Mouse (Mus musculus): Measurements from ENCODE around the gene Eef1akmt3.
"Not testable (repeated sequence)": the region's sequence is repeated elsewhere in the genome, so short reads cannot be mapped to it uniquely, and the experiment has no call there.

Eef1akmt3 gene

DNA sequence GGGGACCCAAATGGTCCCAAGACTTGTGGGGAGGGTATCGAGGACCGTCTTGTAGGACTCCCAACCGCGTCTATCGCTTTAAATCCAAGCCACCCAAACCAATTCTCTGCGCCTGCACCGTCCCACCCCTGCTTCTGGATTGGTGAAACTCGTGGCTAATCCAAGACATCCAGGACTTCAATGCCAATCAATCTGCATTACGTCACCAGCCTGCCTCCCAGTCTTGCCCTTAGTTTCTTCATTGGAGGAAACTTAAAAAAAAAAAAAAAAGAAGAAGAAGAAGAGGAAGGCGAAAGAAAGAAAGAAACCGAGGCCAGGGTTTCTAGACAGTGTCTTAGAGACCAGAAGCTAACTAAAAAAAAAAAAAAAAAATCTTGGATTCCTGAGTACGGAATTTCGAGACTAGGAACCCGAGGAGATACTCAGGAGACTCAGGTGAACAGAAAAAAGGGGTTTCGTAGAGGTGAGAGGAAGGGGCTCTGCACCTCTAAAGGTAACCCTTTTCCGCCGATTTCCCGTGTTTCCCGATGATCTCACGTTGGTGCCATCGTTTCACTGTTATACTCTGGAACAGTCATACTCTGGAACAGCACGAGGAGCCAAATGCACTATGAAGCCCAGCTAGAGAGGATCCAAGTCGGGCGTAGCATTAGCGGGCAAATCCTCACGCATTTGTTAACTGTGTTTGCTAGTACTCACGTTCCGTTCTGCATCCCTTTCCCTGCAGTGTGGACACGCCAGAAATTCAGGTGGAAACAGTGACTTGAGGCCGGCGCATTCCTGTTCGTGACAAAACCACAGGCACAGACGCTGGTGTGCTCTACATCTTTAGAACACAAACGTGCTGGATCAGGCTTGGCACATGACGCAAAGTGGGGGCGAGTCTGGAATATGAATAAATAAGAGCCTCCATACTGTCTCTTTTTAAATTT, 29.1 kb upstream of the Eef1akmt3 start, which contains the start of gene Tspan31:
Gene Tspan31, minus strand, starts transcription at position 75 of the 932 bp plus-strand sequence.
- peak; percentile 89 to 92 for DNase-seq

DNA sequence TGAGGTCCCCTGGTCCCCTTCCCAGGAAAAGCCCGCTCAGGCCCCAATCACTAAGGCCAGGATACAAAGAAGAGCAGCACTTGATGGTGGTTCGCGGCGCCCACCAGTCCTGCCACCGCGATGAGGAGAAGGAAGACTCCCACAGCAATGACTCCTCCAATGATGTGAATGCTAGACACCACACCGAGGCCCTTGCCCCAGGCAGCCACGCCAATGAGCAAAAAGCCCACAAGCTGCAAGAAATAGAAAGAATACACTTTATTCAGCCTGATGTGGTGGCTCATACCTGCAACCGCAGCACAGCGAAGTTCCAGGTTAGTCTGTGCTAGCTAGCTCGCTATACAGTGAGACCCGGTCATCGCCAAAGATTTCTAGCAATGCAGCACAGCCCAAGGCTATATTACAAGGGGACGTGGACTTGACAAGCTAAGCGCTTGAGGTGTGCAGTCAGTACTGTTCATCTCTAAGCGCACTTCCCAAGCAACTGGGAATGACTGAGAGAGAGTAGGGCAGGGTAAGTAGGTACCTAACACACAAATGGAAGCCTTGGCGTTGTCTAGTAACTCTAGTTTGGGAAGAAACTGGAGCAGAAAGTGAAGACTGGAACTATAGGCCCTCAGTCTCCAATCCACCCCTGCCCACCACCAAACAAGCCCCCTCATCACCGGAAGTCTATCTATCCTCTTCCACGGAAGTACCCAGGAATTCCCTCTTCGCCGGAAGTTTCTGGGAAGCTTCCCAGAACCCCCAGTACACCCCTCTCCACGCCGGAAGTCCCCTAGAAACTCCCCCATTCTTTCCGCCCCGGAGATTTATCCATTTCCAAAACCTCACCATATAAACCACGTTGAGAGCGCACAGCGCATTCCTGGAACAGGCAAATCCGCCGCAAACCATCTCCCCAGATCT, 28.2 kb upstream of the Eef1akmt3 start:
- DNase-seq: peak in 1 of 2 experiments; percentile 28

DNA sequence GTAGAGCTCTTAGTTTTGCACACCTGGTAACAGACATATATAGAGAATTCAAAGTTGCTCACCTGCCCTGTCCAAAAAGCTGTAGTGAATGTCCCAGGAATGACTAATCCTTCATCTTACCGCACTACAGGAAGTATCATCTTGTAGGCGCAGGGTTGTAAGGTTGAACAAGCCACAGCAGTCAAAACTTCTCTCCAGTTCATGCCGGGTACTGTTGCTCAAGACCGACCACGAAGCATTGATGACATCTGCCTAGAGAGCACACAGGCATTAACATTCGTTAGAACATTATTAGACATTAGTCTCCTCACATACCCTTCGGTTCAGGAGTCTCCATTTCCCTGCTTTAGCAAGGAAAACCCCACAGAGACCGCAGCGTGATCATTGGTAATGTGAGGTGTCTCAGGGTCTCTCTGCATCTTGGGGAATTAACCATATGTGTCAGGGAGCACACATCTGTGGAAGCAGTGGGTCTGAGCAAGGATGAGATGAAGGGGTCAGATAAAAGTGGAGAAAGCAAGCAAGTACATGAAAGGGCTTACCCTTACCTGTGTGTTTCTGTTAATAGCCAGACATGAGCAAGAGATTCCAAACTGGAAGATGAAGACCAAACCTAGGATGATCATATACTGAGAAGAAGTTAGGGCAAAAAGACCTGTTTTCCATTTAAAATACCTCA, 27.2 kb upstream of the Eef1akmt3 start:
- DNase-seq: no peak

DNA sequence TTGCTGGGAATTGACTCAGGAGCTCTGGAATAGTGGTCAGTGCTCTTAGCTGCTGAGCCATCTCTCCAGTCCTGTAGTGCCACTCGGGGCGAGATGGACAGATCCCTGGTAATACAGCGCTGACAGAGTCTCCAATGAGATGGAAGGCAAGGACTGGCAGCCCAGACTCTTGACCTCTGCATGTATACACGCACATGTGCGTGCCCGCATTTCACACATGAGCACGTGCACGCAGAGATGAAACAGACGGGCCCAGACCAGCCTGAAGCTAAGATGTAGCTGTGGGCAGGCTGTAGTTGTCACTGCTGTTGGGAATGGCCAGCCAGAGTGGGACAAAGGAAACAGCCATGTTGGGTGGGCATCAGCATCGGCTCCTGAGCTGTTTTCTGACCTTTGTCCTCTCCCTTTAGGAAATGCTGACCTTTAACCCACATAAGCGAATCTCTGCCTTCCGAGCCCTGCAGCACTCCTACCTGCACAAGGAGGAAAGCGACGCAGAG, 25.3 kb upstream of the Eef1akmt3 start:
- DNase-seq: no peak

DNA sequence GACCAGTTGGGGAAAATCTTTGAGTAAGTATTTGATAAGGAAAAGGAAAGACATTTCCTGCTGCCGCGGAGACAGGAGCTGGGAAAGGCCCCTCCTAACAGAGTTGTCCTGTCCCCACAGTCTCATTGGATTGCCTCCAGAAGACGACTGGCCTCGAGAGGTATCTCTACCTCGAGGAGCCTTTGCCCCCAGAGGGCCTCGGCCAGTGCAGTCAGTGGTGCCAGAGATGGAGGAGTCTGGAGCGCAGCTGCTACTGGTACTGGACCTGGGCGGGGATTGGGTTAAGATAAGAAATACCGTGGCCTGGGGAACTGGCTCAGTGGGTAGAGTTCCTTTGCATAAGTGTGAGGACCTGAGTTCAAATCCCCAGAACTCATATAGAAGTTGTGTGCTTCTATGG, 24.7 kb upstream of the Eef1akmt3 start:
- DNase-seq: no peak

DNA sequence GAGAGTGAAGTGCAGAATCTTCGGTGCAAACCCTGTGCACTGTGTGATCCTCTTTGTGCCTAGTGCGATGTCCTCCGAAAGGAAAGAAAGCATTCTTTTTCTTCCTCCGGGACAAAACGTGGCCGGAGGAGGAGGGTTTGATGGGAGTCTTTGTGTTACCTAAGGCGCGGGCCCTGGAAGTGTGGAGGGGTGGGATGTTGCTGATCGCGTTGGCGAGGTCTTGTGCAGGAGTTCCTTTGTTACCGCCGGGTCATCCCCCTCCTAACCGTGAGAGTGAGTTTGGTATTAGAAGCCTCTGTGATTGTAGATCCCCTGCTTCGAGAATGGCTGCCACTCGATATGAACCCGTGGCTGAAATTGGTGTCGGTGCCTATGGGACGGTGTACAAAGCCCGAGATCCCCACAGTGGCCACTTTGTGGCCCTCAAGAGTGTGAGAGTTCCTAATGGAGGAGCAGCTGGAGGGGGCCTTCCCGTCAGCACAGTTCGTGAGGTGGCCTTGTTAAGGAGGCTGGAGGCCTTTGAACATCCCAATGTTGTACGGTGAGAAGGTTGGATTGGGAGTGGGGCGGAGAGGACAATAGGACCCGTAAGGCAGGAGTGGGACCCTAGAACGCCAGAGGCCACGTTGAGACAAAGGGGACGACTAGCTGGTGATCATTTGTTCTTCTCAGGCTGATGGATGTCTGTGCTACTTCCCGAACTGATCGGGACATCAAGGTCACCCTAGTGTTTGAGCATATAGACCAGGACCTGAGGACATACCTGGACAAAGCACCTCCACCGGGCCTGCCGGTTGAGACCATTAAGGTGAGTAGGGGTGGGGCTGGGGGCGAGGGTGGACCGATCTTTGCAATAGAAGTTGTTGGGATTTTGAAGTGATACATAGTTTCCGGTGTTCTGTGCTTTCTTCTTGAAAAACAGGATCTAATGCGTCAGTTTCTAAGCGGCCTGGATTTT, 22.9 kb upstream of the Eef1akmt3 start:
- DNase-seq: peak in 1 of 2 experiments; percentile 51

DNA sequence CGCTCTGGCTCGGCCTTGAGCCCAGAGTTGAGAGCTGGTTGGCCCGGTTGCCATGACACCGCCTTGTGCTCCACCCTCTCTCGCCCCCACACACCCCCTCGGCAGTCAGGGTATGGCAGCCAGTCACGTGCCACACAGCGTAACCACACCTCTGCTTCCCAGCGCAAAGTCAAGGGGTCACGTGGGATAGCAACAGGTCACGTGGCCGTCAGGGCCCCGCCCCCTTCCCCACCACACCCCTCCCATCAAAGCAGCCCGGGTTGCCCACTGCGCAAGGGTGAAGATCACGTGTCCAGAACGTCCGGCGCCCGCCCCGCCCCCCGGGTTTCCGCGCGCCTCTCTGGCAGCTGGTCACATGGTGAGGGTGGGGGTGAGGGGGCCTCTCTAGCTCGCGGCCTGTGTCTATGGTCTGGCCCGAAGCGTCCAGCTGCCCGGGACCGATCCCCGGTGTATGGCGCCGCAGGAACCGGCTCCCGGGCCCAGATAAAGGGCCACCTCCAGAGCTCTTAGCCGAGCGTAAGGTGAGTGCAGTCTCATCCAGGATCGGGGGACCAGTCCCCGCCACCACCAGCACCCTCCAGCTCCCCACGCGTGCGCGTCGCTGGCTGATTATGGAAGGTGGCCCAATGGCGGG, 22.0 kb upstream of the Eef1akmt3 start, which contains the start of gene Cdk4:
Gene Cdk4, plus strand, starts transcription at position 296 of the 634 bp plus-strand sequence.
- peak; percentile 99 to 100 for DNase-seq

DNA sequence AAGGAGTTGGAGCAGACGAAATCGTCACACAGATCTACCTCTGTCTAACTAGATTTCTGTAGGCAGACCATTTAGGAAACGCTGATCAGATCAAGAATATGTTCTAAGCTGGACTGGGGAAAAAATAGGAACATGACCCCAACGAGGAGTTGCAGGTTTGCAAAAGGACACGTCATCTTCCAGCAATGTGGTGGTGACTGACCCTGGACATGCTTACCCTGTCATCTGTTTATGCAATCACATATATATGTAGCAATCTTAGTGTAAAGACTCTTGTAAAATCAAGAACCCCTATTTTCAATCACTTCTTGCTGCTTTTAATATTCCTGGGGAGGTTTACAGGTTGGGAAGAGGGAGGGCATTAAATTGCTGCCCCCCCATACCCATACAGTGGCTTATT, 21.2 kb upstream of the Eef1akmt3 start:
- peak in 1 of 2 experiments; percentile 33 for DNase-seq

DNA sequence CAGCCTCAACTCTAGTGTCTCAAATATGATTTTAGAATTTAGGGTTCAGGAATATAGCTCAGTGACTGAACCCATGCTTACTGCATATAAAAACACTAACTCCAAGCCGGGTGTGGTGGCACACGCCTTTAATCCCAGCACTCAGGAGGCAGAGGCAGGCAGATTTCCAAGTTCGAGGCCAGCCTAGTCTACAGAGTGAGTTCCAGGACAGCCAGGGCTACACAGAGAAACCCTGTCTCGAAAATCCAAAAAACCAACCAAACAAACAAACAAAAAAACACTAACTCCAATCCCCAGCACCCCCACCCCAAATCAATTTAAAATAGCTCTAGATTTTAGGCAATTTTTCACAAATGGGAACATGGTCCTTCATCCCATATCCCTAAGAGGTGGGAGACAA, 20.8 kb upstream of the Eef1akmt3 start:
- not testable (repeated sequence) for DNase-seq

DNA sequence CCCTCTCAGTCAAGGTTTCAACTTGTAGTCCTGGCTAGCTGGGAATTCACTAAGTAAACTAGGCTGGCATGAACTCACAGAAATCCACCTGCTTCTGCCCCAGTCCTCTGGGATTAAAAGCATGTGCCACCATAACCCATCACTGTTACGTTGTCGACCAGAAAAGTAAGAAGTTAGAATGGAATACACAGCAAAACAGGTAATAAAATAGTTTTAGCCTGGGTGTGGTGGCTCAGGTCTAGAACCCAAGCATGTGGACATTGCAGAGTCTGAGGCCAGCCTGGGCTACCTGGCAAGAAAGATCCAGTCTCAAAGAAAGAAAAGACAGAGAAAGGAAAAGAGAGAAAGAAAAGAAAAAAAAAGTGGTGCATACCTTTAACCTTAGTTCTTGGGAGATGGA, 20.2 kb upstream of the Eef1akmt3 start:
- no peak for DNase-seq

DNA sequence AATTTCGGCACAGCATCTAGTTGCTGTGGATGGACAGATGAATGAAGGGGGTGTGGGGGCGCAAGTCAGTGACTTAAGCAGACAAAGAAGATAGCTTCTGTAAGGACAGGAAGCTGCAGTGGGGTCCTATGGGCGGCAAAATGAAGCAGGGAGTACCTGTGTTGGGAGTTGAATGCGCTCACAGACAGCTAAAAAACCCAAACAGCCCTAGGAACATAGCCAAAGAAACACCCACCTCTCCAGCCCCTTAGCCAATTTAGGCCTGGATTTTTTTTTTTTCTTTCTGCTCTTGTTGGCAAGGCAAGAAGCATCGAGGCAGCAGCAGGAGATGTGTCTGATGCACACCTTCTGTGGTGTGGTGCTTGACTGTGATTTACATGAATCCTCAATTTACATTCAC, 19.8 kb upstream of the Eef1akmt3 start:
- peak in 1 of 2 experiments; percentile 36 for DNase-seq

DNA sequence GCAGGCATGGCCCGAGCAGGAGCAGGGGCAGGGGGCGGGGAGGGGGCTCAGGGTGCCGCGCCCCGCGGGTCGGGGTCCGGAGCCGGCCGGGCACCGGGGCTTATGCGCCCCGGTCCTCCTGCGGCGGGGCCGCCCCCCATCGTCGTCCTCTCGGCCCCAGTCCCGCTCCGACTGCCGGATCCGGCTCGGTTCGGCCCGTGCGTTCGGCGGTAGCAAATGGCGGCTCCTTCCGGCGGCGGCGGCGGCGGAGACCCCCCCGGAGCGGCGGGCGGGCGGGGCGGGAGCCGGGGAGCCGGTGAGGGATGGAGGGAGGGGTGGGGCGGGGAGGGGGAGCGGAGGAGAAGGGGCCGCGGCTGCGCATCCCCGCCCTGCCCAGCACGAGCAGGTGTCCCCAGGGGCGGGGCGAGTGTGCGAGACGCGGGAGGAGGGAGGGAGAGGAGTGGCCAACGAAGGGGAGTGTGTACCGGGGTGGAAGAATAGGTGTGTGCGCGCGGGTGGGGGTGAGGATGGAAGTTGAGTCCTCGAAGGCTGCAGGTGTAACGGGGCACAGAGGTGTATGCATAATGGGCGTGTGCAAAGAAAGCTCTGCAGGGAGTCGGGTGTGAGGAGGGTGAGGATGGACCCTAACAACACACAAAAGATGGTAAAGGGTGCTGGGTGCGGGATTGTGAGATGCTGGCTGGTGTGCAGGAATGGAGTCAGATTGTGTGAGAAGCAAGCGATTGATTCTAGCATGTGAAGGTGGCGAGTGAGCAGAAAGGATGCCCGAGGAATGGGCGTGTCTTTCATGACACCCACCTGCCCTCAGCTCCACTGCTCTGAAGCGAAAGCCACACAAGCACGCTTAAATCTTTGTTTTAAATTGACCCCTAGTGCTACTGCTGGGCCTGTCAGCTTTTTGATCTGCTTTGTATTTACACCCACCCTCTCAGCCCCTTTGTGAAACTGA, 18.9 kb upstream of the Eef1akmt3 start, which contains the start of gene March9:
Gene March9, minus strand, starts transcription at position 217 of the 949 bp plus-strand sequence.
- peak; percentile 91 to 92 for DNase-seq

DNA sequence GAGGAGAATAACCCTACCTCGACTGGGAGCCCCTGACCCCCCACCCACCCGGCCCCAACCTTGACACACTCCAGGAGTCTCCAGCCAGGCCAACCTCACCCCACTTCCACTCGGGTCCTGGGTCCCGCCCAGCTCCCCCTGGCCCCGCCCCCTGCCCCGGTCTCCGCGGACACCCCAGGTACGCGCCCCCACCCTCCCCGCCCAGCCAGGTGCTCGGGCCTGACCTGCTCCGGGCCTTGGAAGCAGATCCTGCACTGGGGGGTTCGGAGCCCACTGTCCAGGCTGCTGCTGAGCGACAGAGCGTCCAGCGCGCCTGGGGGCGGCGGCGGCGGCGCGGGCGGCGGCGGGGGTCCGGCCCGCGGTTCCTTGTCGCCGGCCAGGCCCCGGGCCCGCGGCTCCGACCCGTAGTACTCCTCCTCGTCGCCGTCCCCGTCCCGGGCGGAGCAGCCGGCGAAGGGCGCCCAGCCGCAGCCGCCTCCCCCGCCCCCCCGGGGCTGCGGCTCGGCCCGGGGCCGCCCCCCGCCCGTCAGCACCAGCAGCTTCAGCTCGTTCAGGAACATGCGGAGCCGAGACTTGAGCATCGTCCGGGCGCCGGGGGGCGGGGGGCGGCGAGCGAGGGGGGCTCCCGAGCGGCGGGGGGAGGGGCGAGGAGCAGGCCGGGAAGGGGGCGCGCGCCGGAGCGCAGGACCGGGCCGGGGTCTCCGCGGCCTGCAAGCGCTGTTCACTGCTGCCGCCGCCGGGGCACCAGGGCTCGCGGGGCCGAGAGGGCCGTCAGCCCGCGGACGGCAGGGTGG, 18.1 kb upstream of the Eef1akmt3 start:
- DNase-seq: peak; percentile 52 to 66

DNA sequence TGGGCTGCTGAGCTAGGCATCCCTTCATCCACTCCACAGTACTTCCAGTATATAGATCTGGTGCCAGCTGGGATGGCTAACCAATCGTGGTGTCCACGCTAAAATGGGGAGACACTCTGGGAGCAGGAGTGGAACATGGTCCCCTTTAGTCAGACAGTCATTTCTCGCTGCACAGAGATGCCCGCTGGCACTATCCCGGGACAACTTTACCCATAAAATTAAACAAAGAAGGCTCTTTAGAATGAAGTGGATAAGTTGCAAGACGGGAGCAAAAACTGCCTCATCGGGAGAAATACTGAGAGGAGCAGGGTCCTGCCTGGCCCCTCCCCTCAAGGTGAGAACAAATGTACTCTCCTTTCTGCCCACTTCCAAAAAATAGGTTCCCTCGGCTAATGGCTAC, 17.4 kb upstream of the Eef1akmt3 start:
- DNase-seq: peak in 1 of 2 experiments; percentile 33

DNA sequence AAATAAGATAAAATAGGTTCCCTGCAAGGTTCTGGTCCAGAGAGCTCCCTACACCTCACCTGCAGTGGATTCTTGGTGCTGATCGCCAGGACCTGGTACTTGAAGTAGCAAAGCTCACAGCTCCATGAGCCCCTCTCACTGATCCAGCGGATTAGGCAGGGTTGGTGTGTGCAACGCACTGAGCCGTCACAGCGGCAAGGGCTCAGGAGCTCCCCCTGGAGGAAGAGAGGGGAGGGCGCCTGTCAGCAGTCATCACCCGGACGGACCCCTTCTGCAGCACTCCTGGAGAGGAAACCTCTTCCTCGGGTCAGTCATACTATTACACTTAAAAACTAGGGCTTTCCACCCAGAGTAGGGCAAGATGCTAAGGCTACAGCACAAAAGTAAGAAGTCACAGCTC, 16.8 kb upstream of the Eef1akmt3 start:
- peak; percentile 89 to 90 for DNase-seq

DNA sequence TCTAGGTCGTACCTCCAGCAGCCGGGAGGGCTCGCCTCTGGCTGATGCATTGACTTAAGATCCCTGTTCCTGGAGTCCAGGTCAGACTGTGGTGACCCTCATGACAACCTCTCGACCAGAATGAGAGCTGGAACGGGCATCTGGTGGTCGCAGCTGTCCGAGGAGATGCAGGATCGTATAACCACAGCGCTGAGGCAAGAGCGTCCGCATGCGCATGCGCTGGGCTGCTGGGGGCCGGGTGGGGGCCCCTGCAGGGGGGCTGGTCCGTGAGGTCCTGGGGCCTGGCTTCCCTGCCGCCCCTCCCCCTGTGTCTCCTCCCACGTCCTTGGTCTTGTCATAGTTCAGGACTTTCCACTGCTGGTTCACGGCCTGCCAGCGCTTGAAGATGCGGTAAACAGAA, 15.2 kb upstream of the Eef1akmt3 start:
- DNase-seq: no peak

DNA sequence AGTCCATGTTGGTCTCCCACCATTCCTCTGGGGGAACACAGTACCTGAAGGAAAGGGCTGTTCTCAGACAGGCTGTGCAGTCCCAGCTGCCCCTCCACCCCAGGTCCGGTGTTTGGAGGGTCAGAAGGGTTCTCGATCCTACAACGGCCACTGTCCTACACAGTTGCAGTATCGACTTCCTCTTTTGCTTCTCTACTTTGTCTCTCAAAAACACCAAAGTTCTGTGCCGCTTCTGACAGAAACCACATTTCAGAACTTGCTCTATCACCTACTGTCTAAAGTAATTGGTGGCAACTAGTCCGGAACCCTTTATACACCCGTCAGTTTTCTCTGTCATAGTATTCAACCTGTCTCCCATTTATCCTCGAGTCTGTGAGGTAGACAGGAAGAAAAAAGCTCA, 14.1 kb upstream of the Eef1akmt3 start:
- DNase-seq: no peak

DNA sequence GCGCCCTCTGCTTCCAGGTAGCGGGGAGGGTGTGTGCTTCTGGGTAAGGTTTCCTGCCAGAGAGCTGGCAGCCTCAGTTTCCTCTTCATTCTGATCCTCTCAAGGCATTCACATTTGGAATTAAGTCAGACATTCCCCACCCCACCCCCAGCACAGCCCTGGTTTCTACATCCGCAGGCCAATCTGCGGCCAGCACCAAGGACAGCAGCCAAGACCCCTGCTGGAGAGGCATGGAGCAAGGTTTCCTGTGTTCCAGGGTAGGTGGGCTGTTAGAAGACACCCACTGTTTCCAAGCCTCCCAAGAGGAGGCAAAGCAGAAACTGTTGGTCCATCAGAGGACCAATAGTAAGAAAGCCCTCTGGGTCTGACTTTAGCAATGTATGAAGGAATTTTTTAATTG, 13.3 kb upstream of the Eef1akmt3 start:
- peak; percentile 55 to 58 for DNase-seq

DNA sequence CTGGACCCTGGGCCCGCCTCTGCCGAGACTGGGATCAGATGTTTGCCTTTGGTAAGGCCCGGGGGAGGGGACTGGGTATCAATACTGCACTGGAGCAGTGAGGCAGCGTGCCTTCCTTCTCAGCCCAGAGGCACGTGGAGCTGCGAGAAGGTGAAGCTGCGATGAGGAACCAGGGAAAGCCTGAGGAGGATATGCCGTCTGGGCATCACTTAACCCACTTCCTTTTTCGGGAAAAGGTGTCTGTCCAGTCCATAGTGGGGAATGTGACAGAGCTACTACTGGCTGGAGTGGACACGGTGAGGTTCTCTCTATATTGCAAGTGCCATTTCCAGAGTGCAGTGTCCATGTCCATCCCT, 8.8 kb upstream of the Eef1akmt3 start:
- no peak for DNase-seq

All from cerebellum, postnatal 14 days (tissue).